Mouse (Mus musculus): Measurements from ENCODE around the gene Nkd1.

Gene Nkd1

GRCm38 (mm10) chr8:88610271-88610670, 89.1 kb downstream of the Nkd1 start:
- DNase-seq (ENCODE audit: low read depth, low spot score), result no peak

GRCm38 (mm10) chr8:88614981-88615380, 93.8 kb downstream of the Nkd1 start:
- no peak for DNase-seq (ENCODE audit: low read depth, low spot score)

GRCm38 (mm10) chr8:88618612-88619011, 97.5 kb downstream of the Nkd1 start:
- DNase-seq (ENCODE audit: low read depth, low spot score), result no peak

- no peak for DNase-seq (ENCODE audit: low read depth, low spot score)
Observed at GRCm38 (mm10) chr8:88619513-88619912, 98.4 kb downstream of the Nkd1 start.

- no peak for DNase-seq (ENCODE audit: low read depth, low spot score)
Observed at GRCm38 (mm10) chr8:88620931-88621330, 99.8 kb downstream of the Nkd1 start.

- DNase-seq (ENCODE audit: low read depth, low spot score), result peak; percentile 67
Observed at GRCm38 (mm10) chr8:88621408-88621807, 100.3 kb downstream of the Nkd1 start.

- no peak for DNase-seq (ENCODE audit: low read depth, low spot score)
Observed at GRCm38 (mm10) chr8:88623351-88623750, 102.2 kb downstream of the Nkd1 start.

- no peak for DNase-seq (ENCODE audit: low read depth, low spot score)
Observed at GRCm38 (mm10) chr8:88624276-88624675, 103.1 kb downstream of the Nkd1 start.

- no peak for DNase-seq (ENCODE audit: low read depth, low spot score)
Observed at GRCm38 (mm10) chr8:88626433-88626832, 105.3 kb downstream of the Nkd1 start.

- DNase-seq (ENCODE audit: low read depth, low spot score), result no peak
Observed at GRCm38 (mm10) chr8:88626940-88627264, 105.7 kb downstream of the Nkd1 start.

- peak; percentile 88 for DNase-seq (ENCODE audit: low read depth, low spot score)
Observed at GRCm38 (mm10) chr8:88627265-88627991, 106.3 kb downstream of the Nkd1 start.

- DNase-seq (ENCODE audit: low read depth, low spot score), result no peak
Observed at GRCm38 (mm10) chr8:88628001-88628774, 107.0 kb downstream of the Nkd1 start.

- DNase-seq (ENCODE audit: low read depth, low spot score), result no peak
Observed at GRCm38 (mm10) chr8:88630225-88630624, 109.1 kb downstream of the Nkd1 start.

GRCm38 (mm10) chr8:88631081-88631480, 109.9 kb downstream of the Nkd1 start:
- DNase-seq (ENCODE audit: low read depth, low spot score), result no peak

GRCm38 (mm10) chr8:88633343-88633765, 112.2 kb downstream of the Nkd1 start:
- DNase-seq (ENCODE audit: low read depth, low spot score), result no peak

- no peak for DNase-seq (ENCODE audit: low read depth, low spot score)
Observed at GRCm38 (mm10) chr8:88635474-88636397, 114.6 kb downstream of the Nkd1 start, which contains the start of gene Snx20. Gene Snx20 (minus strand): TSS chr8:88636128.

GRCm38 (mm10) chr8:88637092-88638000, 116.2 kb downstream of the Nkd1 start:
- DNase-seq (ENCODE audit: low read depth, low spot score), result no peak

- no peak for DNase-seq (ENCODE audit: low read depth, low spot score)
Observed at GRCm38 (mm10) chr8:88638908-88639307, 117.8 kb downstream of the Nkd1 start.

- DNase-seq (ENCODE audit: low read depth, low spot score), result no peak
Observed at GRCm38 (mm10) chr8:88642734-88643564, 121.8 kb downstream of the Nkd1 start.
